Mouse (Mus musculus) ES-Bruce4 (cell line): ENCODE measurements around the gene Kat5.

Source experiments
- CTCF ChIP-seq: IDR thresholded peaks from one replicate; pipeline ENCODE4 v1.8.1; 2011; ENCODE audit warnings: low read depth, low read length
- POLR2A ChIP-seq: IDR thresholded peaks from one replicate; pipeline ENCODE4 v1.8.1; 2011; ENCODE audit warnings: low read length; ENCODE audit not compliant: insufficient read depth

GRCm38 (mm10) chr19:5611973-5612372, 1.9 kb upstream of the Kat5 start:
- TF ChIP-seq CTCF (no peak), POLR2A (no peak)
